Mouse (Mus musculus): ENCODE measurements around the gene Ttc22. TPM values are rescaled to one million over a fixed set of nuclear protein-coding genes. Genes with fewer than 3 reads are reported as not detected.
A peak's percentile ranks its signal among the peaks of the same experiment; 100 is the strongest.

Gene Ttc22
- polyA plus RNA-seq (2015; fragmentation: Nextera tagmentation; extraction: Ambion mirVana), result 1.6 and 1.7 TPM in 2 replicates

DNA sequence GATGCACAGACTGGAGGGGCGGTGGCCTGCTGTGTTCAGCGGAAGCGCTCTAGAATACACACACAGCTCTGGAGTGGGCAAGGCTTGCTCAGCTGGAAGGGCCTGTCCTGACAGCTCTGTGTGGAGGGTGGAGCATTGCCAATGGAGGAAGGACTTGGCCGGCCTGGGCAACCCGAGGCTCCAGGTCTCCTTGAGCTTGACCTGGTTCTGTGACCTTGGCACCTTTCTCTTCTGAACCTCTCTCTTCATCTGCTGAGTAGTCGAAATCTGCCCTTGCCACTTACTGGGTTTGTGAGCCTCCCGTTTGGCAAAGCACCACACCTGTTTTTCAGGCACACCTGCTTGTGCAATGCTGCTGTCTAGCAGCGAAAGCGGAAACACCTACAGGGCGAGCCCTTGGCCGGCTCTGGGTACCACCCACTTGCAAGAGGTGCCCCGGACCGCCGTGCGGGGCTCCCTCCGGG is at the start of gene Ttc22:
Gene Ttc22 (plus strand): TSS at position 403 of the 464 bp plus-strand sequence.
- Histone ChIP-seq H3K36me3 (no peaks in the 10 kb centered on the region), H3K27ac (no peak within 1 kb of the TSS), H3K9ac (peak within 1 kb of the TSS; percentile 43; the same call in 1 of the 2 replicates), H3K4me1 (replicated peaks) (peaks cover 20% of the 10 kb centered on the region), H3K4me2 (0 out of 2 replicates have a peak within 1 kb of the TSS, but pooled peaks have one; percentile 8), H3K9me3 (no peaks in the 10 kb centered on the region), H3K4me3 (no peak within 1 kb of the TSS), H3K27me3 (peaks cover 66% of the 10 kb centered on the region)
- no peak for ATAC-seq (ENCODE audit: low FRiP score)
- 23% methylated on average over 16 of the region's 16 CpGs for WGBS

DNA sequence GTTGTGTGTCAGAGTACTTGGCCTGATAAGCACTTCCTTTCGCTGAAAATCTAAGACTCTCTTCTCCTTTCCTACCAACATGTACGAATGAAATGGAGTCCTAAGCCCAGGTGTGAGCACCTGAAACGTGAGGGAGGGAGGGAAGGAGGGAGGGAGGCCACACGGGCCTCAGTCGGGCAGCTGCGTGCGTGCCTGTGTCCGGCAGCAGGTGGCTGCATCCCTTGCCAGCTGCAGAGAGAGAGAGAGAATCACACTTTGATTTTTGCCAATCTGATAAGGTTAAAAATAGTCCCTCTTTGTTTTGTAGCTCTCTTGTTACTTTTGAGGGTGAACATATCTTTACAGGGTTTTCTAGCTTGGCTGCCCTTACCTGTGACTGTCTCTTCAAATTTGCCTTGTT is 47.2 kb upstream of the Ttc22 start:
- Histone ChIP-seq H3K9me3 (no peaks in the 10 kb centered on the region), H3K4me2 (no peak overlapping the region), H3K27ac (no peak overlapping the region), H3K9ac (no peak overlapping the region), H3K27me3 (no peaks in the 10 kb centered on the region), H3K4me1 (replicated peaks) (no peaks in the 10 kb centered on the region), H3K4me3 (no peak overlapping the region), H3K36me3 (peaks cover 94% of the 10 kb centered on the region)
- no peak for ATAC-seq (ENCODE audit: low FRiP score)
- 93% methylated on average over 8 of the region's 8 CpGs for WGBS

DNA sequence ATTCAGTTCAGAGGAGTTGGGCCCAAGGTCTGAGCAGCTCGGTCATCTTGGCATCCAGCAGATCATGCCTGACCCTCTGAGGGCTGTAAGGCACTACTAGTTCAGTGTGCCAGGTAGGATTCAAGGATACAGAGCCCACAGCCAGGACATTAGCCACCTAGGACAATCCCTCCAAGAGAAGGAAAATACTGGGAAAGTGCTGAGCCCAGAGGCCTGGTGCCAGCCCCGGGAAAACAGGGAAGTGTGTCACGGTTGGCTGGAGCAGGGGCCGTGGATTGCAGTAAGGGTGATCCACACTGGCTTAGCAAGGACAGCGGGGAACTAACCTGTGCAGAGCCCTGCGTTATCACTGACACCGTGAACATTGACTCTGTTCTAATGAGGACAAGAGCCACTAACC is 44.7 kb upstream of the Ttc22 start:
- no peak overlapping the region for H3K27ac ChIP-seq
- H3K4me1 ChIP-seq (replicated peaks), result 0 out of 2 replicates have a peak, but pooled peaks cover 3% of the 10 kb centered on the region
- 75% methylated on average over 7 of the region's 7 CpGs for WGBS
- no peaks in the 10 kb centered on the region for H3K27me3 ChIP-seq
- no peaks in the 10 kb centered on the region for H3K9me3 ChIP-seq
- H3K4me2 ChIP-seq, result no peak overlapping the region
- H3K4me3 ChIP-seq, result no peak overlapping the region
- ATAC-seq (ENCODE audit: low FRiP score), result no peak
- H3K36me3 ChIP-seq, result peaks cover 94% of the 10 kb centered on the region
- H3K9ac ChIP-seq, result no peak overlapping the region

DNA sequence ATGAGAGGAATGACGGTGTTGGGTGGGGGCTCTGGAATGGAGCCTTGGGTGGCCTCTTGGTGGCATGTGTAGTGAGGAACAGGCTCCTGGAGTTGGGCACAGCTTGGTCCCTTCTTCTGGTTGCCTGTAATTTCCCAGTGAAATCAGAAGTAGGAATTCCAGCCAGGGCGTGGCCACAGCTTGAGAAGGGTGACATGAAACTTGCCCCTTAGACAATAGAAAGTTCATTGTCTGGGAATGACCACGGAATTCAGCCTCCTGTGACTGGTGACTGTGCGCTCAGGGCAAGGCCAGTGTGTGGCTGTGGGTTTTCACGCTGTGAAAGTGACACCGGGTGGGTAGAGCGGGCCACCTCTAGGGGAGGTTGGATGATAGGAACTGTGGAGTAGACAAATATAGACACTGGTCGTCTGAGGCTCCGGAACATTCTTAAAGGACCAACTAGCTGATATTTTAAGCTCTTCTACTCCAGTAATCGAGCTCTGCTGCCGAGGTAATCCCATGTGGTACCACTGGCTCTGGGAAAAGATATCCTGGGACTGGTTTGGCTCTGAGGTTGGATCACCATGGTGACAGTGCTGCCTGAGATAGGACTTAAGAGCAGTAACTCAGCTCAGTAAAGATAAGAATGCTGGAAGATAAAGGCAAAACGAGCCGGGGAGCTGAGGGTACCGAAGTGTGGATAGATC is 40.9 kb upstream of the Ttc22 start:
- H3K27me3 ChIP-seq, result no peaks in the 10 kb centered on the region
- H3K4me3 ChIP-seq, result no peak overlapping the region
- ATAC-seq (ENCODE audit: low FRiP score), result no peak
- 0 out of 2 replicates have a peak, but pooled peaks cover 6% of the 10 kb centered on the region for H3K4me1 ChIP-seq (replicated peaks)
- no peaks in the 10 kb centered on the region for H3K9me3 ChIP-seq
- no peak overlapping the region for H3K4me2 ChIP-seq
- no peak overlapping the region for H3K9ac ChIP-seq
- 89% methylated on average over 14 of the region's 14 CpGs for WGBS
- H3K27ac ChIP-seq, result no peak overlapping the region
- peaks cover 97% of the 10 kb centered on the region for H3K36me3 ChIP-seq

- H3K9me3 ChIP-seq, result no peaks in the 10 kb centered on the region
- no peak overlapping the region for H3K27ac ChIP-seq
- no peaks in the 10 kb centered on the region for H3K27me3 ChIP-seq
- 0 out of 2 replicates have a peak, but pooled peaks cover 6% of the 10 kb centered on the region for H3K4me1 ChIP-seq (replicated peaks)
- no peak overlapping the region for H3K4me3 ChIP-seq
- H3K36me3 ChIP-seq, result peaks cover 97% of the 10 kb centered on the region
- H3K9ac ChIP-seq, result no peak overlapping the region
- WGBS, result 92% methylated on average over 15 of the region's 15 CpGs
- no peak overlapping the region for H3K4me2 ChIP-seq
- no peak for ATAC-seq (ENCODE audit: low FRiP score)
Observed at GRCm38 (mm10) chr4:106581865-106582204, 40.4 kb upstream of the Ttc22 start.

DNA sequence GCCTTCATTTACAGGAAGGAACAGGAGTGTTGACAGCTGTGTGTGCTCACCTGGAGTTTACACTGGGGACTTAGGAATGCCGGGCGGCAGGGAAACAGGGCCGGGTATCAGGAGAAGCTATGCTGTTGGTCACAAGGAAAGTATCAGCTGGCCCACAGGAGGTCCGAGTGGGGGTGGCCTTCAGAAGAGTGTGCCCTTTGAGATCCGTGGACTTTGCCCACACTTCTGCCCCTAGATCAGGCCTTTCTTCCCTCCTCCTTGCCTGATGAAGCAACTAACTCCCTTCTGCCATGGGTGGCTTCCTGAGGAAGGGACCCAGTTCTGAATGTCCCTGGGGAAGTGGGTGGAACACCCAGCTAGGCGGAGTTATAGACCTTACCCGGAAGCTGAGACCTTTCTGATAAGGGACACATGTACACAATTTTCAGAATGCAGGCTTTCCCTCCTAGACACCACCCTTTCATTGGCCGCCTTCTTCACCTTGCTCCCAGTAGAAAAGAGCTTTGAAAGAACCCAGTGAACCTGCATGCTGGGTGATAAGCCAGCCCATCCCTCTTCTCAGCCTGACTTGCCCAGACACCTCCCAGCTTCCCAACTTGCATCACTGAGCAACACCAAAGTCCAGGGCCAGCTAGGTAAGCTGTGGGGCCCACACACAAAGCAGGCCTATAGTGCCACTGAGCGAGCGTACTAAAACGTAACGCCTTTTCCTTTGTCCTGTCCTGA is 39.6 kb upstream of the Ttc22 start:
- WGBS, result 91% methylated on average over 12 of the region's 12 CpGs
- H3K9ac ChIP-seq, result no peak overlapping the region

GRCm38 (mm10) chr4:106584665-106585064 is 37.6 kb upstream of the Ttc22 start:
- ATAC-seq (ENCODE audit: low FRiP score), result no peak

More for the DNA sequence above, 39.6 kb upstream of the Ttc22 start:
- Histone ChIP-seq H3K4me2 (no peak overlapping the region), H3K27me3 (no peaks in the 10 kb centered on the region), H3K36me3 (peaks cover 97% of the 10 kb centered on the region), H3K27ac (no peak overlapping the region), H3K4me3 (no peak overlapping the region), H3K9me3 (no peaks in the 10 kb centered on the region), H3K4me1 (replicated peaks) (0 out of 2 replicates have a peak, but pooled peaks cover 6% of the 10 kb centered on the region)
- ATAC-seq (ENCODE audit: low FRiP score), result no peak

DNA sequence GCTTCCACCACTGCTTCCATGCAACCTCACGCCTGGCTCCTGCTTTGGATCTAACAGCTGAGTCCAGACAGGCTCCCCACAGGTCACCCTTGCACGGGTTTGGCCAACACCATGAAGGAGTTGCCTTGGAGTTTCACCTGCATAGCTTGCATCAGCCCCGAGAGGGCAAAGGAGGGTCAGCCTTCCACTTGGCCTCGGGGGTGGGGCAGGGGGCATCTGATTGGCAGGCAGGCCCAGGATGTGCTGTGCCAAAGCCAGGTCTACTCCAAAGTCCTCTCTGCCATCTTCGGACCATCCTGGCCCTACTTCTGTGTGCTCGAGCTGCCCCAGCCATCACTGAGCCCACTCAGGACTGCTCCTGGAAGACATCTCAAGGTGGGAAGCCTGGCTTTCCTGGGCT is 35.2 kb upstream of the Ttc22 start:
- no peaks in the 10 kb centered on the region for H3K27me3 ChIP-seq
- H3K36me3 ChIP-seq, result peaks cover 91% of the 10 kb centered on the region
- no peak overlapping the region for H3K9ac ChIP-seq
- H3K4me2 ChIP-seq, result no peak overlapping the region
- 94% methylated on average over 6 of the region's 6 CpGs for WGBS
- H3K27ac ChIP-seq, result no peak overlapping the region
- no peak for ATAC-seq (ENCODE audit: low FRiP score)
- no peaks in the 10 kb centered on the region for H3K9me3 ChIP-seq
- H3K4me3 ChIP-seq, result no peak overlapping the region
- 0 out of 2 replicates have a peak, but pooled peaks cover 3% of the 10 kb centered on the region for H3K4me1 ChIP-seq (replicated peaks)

More at GRCm38 (mm10) chr4:106584665-106585064, 37.6 kb upstream of the Ttc22 start:
- Histone ChIP-seq H3K4me2 (no peak overlapping the region), H3K4me1 (replicated peaks) (0 out of 2 replicates have a peak, but pooled peaks cover 6% of the 10 kb centered on the region), H3K9ac (no peak overlapping the region), H3K36me3 (peaks cover 99% of the 10 kb centered on the region), H3K27me3 (no peaks in the 10 kb centered on the region), H3K27ac (no peak overlapping the region), H3K4me3 (no peak overlapping the region), H3K9me3 (no peaks in the 10 kb centered on the region)
- WGBS, result 88% methylated on average over 4 of the region's 4 CpGs

DNA sequence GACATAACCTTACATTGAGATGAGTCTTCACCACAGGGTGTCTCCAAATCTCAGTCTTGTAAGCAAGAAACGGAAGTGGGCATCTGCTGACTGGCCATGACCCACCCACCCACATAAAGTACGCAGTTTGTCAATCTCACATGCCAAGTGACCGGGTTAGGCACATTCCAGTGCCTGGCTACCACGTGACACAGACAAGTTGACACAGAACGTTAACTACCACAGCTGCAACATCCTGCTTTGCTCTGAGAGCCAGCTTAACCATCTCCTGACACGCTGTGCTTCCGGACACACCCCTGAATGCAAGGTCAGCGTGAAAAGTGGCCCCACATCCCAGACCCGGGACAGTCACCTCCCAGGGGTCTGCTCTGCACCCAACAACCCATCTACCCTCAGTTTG is 32.1 kb upstream of the Ttc22 start:
- Histone ChIP-seq H3K9me3 (no peaks in the 10 kb centered on the region), H3K4me1 (replicated peaks) (no peaks in the 10 kb centered on the region), H3K4me2 (no peak overlapping the region), H3K36me3 (peaks cover 60% of the 10 kb centered on the region), H3K9ac (no peak overlapping the region), H3K27ac (no peak overlapping the region), H3K4me3 (no peak overlapping the region), H3K27me3 (no peaks in the 10 kb centered on the region)
- no peak for ATAC-seq (ENCODE audit: low FRiP score)
- WGBS, result 82% methylated on average over 9 of the region's 9 CpGs

DNA sequence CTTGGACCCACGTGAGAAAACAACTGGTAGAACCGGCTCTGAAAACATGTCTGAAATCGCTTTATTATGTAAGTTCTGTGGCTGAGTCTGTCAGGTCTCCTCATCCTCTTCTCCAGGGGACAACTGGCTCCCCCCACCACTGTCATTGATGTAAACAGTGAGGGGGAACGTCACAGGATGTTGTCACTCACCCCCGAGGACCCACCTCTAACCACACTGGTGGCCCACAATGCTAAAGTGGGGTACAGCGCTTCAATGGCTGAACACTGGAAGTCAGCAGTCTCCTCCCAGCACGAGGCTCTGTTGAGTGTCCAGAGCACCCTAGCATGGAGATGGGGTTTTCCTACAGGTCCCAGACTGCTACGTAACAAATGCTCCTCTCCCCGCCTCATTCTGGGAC is 31.4 kb upstream of the Ttc22 start:
- H3K9me3 ChIP-seq, result no peaks in the 10 kb centered on the region
- 87% methylated on average over 9 of the region's 9 CpGs for WGBS
- no peak overlapping the region for H3K4me3 ChIP-seq
- H3K9ac ChIP-seq, result no peak overlapping the region
- H3K27ac ChIP-seq, result no peak overlapping the region
- H3K36me3 ChIP-seq, result peaks cover 53% of the 10 kb centered on the region
- ATAC-seq (ENCODE audit: low FRiP score), result no peak
- no peaks in the 10 kb centered on the region for H3K4me1 ChIP-seq (replicated peaks)
- no peaks in the 10 kb centered on the region for H3K27me3 ChIP-seq
- no peak overlapping the region for H3K4me2 ChIP-seq

- WGBS, result 70% methylated on average over 7 of the region's 7 CpGs
- Histone ChIP-seq H3K4me3 (no peak overlapping the region), H3K36me3 (peaks cover 26% of the 10 kb centered on the region), H3K27ac (no peak overlapping the region), H3K4me2 (no peak overlapping the region), H3K4me1 (replicated peaks) (no peaks in the 10 kb centered on the region), H3K27me3 (no peaks in the 10 kb centered on the region), H3K9ac (no peak overlapping the region), H3K9me3 (no peaks in the 10 kb centered on the region)
- no peak for ATAC-seq (ENCODE audit: low FRiP score)
Observed at GRCm38 (mm10) chr4:106593636-106594035, 28.6 kb upstream of the Ttc22 start.

GRCm38 (mm10) chr4:106596200-106596599 is 26.0 kb upstream of the Ttc22 start:
- H3K9ac ChIP-seq, result no peak overlapping the region
- no peaks in the 10 kb centered on the region for H3K4me1 ChIP-seq (replicated peaks)
- ATAC-seq (ENCODE audit: low FRiP score), result no peak
- no peaks in the 10 kb centered on the region for H3K27me3 ChIP-seq
- no peak overlapping the region for H3K4me2 ChIP-seq
- no peaks in the 10 kb centered on the region for H3K9me3 ChIP-seq
- H3K27ac ChIP-seq, result no peak overlapping the region
- no peak overlapping the region for H3K4me3 ChIP-seq
- H3K36me3 ChIP-seq, result peaks cover 3% of the 10 kb centered on the region; the same call in 1 of the 2 replicates
- WGBS, result 71% methylated on average over 3 of the region's 3 CpGs

Measured in hindbrain, embryonic 13.5 days (tissue).